Mouse (Mus musculus) forebrain, embryonic 16.5 days (tissue): ENCODE measurements around the gene Bsg. TPM values are rescaled to one million over a fixed set of nuclear protein-coding genes. Genes with fewer than 3 reads are reported as not detected.

Source experiments
- ATAC-seq: fragments of 200-750 bp; cut with Nextera tagmentation; 2 replicates; pipeline ENCODE4 v1.8.0; 2017; ENCODE audit warnings: mild to moderate bottlenecking, moderate library complexity
- H3K27ac ChIP-seq: fragments of 300-500 bp; sonication (generic); 2 replicates; pipeline ENCODE4 v1.5.1; 2014; ENCODE audit warnings: low read length, control low read depth
- H3K27me3 ChIP-seq: fragments of 300-500 bp; sonication (generic); replicated peaks from 2 replicates; pipeline ENCODE4 v1.6.1; 2014; ENCODE audit warnings: low read length; ENCODE audit not compliant: control insufficient read depth, insufficient read depth
- H3K36me3 ChIP-seq: fragments of 300-500 bp; sonication (generic); 2 replicates; pipeline ENCODE4 v1.6.1; 2014; ENCODE audit not compliant: control insufficient read depth, insufficient read depth
- H3K4me1 ChIP-seq: fragments of 300-500 bp; sonication (generic); replicated peaks from 2 replicates; pipeline ENCODE4 v1.6.1; 2014; ENCODE audit warnings: low read length; ENCODE audit not compliant: control insufficient read depth, insufficient read depth
- H3K4me2 ChIP-seq: fragments of 300-500 bp; sonication (generic); 2 replicates; pipeline ENCODE4 v1.6.1; 2014; ENCODE audit warnings: mild to moderate bottlenecking, low read length, control low read depth
- H3K4me3 ChIP-seq: fragments of 300-500 bp; sonication (generic); replicated peaks from 2 replicates; pipeline ENCODE4 v1.5.1; 2014; ENCODE audit warnings: mild to moderate bottlenecking, low read length, control low read depth
- H3K9ac ChIP-seq: fragments of 300-500 bp; sonication (generic); replicated peaks from 2 replicates; pipeline ENCODE4 v1.6.1; 2014; ENCODE audit warnings: low read depth, low read length, control low read depth
- H3K9me3 ChIP-seq: fragments of 300-500 bp; sonication (generic); 2 replicates; pipeline ENCODE4 v1.6.1; 2016; ENCODE audit warnings: low read length; ENCODE audit not compliant: control insufficient read depth
- WGBS: fragments of 180-500 bp; shearing (Covaris S2); extraction: QIAGEN DNeasy Blood & Tissue Kit; methylation state at CpG from one replicate; pipeline ENCODE4 v1.1.7; 2014; 5-methylcytosine and 5-hydroxymethylcytosine counted together
- polyA plus RNA-seq: library from polyadenylated mRNA; unstranded; fragments of >200 nt; fragmentation: Nextera tagmentation; extraction: Ambion mirVana; gene quantifications from 2 replicates; pipeline ENCODE4 v1.2.1, GENCODE M21; 2015

Gene Bsg
- polyA plus RNA-seq, 1 experiment from 2014 or later, result 726 TPM

DNA sequence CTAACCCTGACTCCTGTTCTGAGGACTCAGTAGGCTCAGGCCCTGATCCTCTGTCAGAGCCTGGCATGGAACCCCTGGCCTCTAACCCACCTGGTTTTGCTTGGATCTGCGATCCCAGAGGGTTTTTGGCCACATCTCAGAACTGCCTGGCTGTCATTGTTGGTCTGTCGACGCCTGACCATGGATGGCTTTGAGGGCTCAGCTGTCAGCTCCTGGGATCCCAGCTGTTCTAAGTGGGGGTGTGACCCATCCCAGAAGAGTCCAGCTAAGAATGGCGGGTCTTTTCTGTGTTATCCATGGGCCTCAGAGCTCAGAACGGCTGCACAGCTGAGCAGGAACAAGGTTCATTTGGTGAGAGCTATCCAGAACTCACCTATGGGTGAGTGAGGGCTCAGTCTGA, 16.8 kb downstream of the Bsg start:
- Histone ChIP-seq H3K9ac (no peak overlapping the region), H3K36me3 (no peaks in the 10 kb centered on the region), H3K4me1 (peaks cover 12% of the 10 kb centered on the region), H3K27ac (no peak overlapping the region), H3K9me3 (no peaks in the 10 kb centered on the region), H3K4me2 (no peak overlapping the region), H3K27me3 (peaks cover 22% of the 10 kb centered on the region), H3K4me3 (no peak overlapping the region)
- ATAC-seq, result no peak
- WGBS, result 73% methylated on average over 5 of the region's 5 CpGs

DNA sequence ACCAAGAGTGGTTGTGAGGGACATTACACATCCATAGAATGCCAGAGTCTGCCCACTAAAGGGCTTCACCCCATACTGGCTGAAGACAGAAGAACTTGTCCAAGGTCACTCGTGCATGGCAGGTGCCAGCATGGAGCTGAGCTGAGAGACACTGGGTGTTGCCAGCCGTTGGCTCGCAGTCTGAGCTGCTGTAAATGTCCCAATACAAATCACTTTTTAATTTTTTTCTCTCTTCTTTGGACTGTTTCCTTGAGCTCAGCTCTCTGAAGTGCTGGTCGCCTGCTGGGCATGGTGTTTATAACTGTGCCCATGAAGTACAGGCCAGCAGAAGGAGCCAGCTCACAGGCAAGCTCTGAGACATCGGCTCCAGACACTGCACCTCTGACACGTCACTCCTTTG, 18.8 kb downstream of the Bsg start:
- Histone ChIP-seq H3K4me2 (no peak overlapping the region), H3K9ac (no peak overlapping the region), H3K27ac (no peak overlapping the region), H3K27me3 (peaks cover 5% of the 10 kb centered on the region), H3K4me3 (no peak overlapping the region), H3K36me3 (no peaks in the 10 kb centered on the region), H3K4me1 (no peaks in the 10 kb centered on the region; the same call in 1 of the 2 replicates), H3K9me3 (no peaks in the 10 kb centered on the region)
- WGBS, result 55% methylated on average over 6 of the region's 6 CpGs
- peak; percentile 49; the same call in 1 of the 2 replicates for ATAC-seq

DNA sequence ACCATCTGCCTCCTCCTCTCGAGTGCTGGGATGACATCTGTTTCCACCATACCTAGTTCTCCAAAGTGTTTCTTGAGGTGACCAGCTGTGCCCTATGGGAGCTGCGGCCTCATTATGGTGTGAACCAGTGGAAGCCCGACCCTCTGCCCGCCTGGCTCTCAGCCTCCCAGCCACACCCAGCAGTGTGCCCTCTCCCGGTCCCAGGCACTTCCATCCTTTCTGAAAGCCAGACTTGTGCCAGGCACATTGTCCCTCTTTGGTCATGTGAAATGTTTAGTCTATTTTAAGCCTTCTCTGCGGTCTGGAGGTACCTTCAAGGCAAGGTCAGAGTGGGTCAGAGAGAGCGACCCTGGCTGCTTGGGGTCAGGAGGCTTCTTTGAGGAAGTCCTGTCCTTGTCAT, 19.4 kb downstream of the Bsg start:
- Histone ChIP-seq H3K4me1 (no peaks in the 10 kb centered on the region; the same call in 1 of the 2 replicates), H3K9ac (no peak overlapping the region), H3K4me2 (no peak overlapping the region), H3K27me3 (no peaks in the 10 kb centered on the region; the same call in none of the 2 replicates), H3K27ac (no peak overlapping the region), H3K9me3 (no peaks in the 10 kb centered on the region), H3K4me3 (no peak overlapping the region), H3K36me3 (no peaks in the 10 kb centered on the region)
- ATAC-seq, result no peak
- WGBS, result 91% methylated on average over 7 of the region's 7 CpGs

DNA sequence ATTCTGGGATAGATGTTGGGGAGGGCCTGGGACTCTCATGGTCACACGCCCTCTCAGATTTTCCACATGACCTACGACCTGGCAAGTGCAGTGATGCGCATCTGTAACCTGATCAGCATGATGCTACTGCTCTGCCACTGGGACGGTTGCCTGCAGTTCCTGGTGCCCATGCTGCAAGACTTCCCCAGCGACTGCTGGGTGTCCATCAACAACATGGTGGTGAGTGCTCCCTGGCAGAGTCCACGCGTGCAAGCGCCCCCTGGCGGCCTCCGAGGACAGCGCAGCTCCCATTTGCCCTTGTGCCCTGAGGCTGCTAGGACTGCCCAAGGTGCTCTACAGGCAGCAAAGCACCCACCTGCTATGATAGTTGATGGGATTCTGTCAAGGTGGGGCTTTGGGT, 21.8 kb downstream of the Bsg start:
- Histone ChIP-seq H3K4me1 (no peaks in the 10 kb centered on the region; the same call in none of the 2 replicates), H3K9ac (no peak overlapping the region), H3K27me3 (no peaks in the 10 kb centered on the region; the same call in 1 of the 2 replicates), H3K4me3 (no peak overlapping the region), H3K27ac (no peak overlapping the region), H3K9me3 (no peaks in the 10 kb centered on the region), H3K36me3 (no peaks in the 10 kb centered on the region), H3K4me2 (no peak overlapping the region)
- 34% methylated on average over 11 of the region's 11 CpGs for WGBS
- ATAC-seq, result no peak

GRCm38 (mm10) chr10:79728323-79729249, 24.3 kb downstream of the Bsg start:
- ATAC-seq, result no peak
- Histone ChIP-seq H3K4me1 (no peaks in the 10 kb centered on the region; the same call in 1 of the 2 replicates), H3K36me3 (no peaks in the 10 kb centered on the region; the same call in 1 of the 2 replicates), H3K4me3 (no peak overlapping the region), H3K27ac (no peak overlapping the region), H3K9me3 (no peaks in the 10 kb centered on the region), H3K4me2 (no peak overlapping the region), H3K9ac (no peak overlapping the region), H3K27me3 (no peaks in the 10 kb centered on the region)
- 75% methylated on average over 28 of the region's 28 CpGs for WGBS

DNA sequence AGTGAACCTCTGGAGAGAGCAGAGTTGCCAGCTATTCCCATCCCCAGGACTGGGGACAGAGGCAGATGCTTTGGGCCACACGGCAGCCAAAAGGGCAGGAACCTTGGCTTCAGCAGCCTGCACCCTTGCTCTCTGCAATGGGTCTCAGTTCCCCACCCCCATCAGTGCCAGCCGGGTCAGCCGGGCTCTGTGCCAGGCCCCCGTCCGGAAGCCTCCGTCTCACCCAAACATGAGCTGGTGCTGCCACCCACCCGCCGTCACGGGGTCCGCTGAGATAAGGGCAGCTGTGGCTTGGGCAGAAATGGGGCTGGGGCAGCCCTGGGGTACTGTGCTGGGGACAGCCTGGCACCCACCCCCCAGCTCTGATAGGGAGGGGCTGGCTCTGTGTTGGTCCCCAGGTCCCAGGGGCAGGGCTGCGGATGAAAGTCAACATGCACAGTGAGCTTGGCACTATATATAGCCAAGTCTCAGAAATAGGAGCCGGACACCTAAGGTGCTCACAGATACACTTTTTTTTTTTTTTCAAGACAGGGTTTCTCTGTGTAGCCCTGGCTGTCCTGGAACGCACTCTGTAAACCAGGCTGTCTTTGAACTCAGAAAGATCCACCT, 25.2 kb downstream of the Bsg start:
- no peak overlapping the region for H3K4me2 ChIP-seq
- H3K9me3 ChIP-seq, result no peaks in the 10 kb centered on the region
- H3K4me1 ChIP-seq, result no peaks in the 10 kb centered on the region; the same call in 1 of the 2 replicates
- H3K27me3 ChIP-seq, result no peaks in the 10 kb centered on the region
- H3K9ac ChIP-seq, result no peak overlapping the region
- 64% methylated on average over 13 of the region's 13 CpGs for WGBS
- ATAC-seq, result peak; percentile 52
- no peak overlapping the region for H3K4me3 ChIP-seq
- H3K36me3 ChIP-seq, result no peaks in the 10 kb centered on the region; the same call in 1 of the 2 replicates
- no peak overlapping the region for H3K27ac ChIP-seq

DNA sequence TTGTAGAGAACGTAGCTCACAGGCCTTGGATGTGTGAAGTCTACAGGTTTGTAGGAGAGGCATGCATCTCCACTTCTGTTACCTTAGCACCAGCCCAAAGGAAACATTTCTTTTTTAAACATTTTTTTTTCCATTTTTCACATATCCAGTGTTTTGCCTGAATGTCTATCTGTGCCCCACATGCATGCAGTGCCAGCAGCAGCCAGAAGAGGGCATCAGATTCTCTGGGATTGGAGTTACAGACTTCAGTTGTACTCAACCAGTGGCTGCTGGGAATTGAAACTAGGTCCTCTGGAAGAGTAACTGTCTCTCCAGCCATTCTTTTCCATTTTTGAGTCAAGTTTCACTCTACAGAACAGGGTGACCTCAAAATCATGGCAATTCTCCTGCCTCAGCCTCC, 28.2 kb downstream of the Bsg start:
- no peak overlapping the region for H3K9ac ChIP-seq
- H3K36me3 ChIP-seq, result peaks cover 20% of the 10 kb centered on the region

DNA sequence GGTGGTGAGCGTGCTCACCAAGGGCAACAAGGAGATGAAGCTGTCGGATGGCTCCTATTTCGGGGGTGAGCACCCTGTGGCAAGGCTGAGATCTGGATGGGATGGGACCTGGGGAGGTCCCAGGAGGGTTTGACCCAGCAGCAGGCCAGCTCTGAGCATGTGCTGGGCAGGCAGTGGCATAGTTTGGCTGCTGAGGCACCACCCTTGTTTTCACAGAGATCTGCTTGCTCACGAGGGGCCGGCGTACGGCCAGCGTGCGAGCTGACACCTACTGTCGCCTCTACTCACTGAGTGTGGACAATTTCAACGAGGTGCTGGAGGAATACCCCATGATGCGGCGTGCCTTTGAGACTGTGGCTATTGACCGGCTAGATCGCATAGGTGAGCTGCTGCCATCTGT, 29.6 kb downstream of the Bsg start:
- Histone ChIP-seq H3K27me3 (peaks cover 2% of the 10 kb centered on the region), H3K27ac (no peak overlapping the region), H3K36me3 (peaks cover 33% of the 10 kb centered on the region), H3K4me3 (no peak overlapping the region), H3K9ac (no peak overlapping the region), H3K9me3 (peaks cover 14% of the 10 kb centered on the region; the same call in 1 of the 2 replicates), H3K4me1 (no peaks in the 10 kb centered on the region; the same call in 1 of the 2 replicates), H3K4me2 (no peak overlapping the region)
- WGBS, result 96% methylated on average over 15 of the region's 15 CpGs
- no peak for ATAC-seq

More for the DNA sequence above, 28.2 kb downstream of the Bsg start:
- no peak for ATAC-seq
- WGBS, result 100% methylated on average over 1 of the region's 1 CpGs
- Histone ChIP-seq H3K9me3 (peaks cover 4% of the 10 kb centered on the region; the same call in 1 of the 2 replicates), H3K4me1 (no peaks in the 10 kb centered on the region; the same call in 1 of the 2 replicates), H3K27me3 (peaks cover 2% of the 10 kb centered on the region), H3K27ac (no peak overlapping the region), H3K4me3 (no peak overlapping the region), H3K4me2 (no peak overlapping the region)

DNA sequence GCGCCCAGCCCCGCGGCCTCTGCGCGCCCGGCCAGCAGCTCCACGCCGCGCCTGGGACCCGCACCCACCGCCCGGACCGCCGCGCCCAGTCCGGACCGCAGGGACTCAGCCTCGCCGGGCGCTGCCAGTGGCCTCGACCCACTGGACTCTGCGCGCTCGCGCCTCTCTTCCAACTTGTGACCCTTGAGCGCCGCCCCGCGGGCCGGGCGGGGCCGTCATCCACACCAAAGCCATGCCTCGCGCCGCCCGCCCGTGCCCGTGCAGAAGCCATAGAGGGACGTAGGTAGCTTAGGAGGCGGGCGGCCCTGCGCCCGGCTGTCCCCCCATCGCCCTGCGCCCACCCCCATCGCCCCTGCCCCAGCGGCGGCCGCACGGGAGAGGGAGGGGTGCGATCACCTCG, 31.1 kb downstream of the Bsg start:
- WGBS, result 26% methylated on average over 51 of the region's 52 CpGs
- no peak overlapping the region for H3K27ac ChIP-seq
- H3K27me3 ChIP-seq, result peaks cover 2% of the 10 kb centered on the region
- H3K9me3 ChIP-seq, result peaks cover 26% of the 10 kb centered on the region
- no peaks in the 10 kb centered on the region for H3K4me1 ChIP-seq
- no peak for ATAC-seq
- H3K36me3 ChIP-seq, result peaks cover 49% of the 10 kb centered on the region
- no peak overlapping the region for H3K9ac ChIP-seq
- H3K4me3 ChIP-seq, result no peak overlapping the region
- H3K4me2 ChIP-seq, result no peak overlapping the region
